Mouse (Mus musculus) olfactory bulb, adult 2 months (tissue): ENCODE data around the gene Lrrc29. TPM values are rescaled to one million over a fixed set of nuclear protein-coding genes. Genes with fewer than 3 reads are reported as not detected.

Experiments used
- H3K27ac ChIP-seq: fragments of 200-500 bp; 2 replicates; pipeline ENCODE4 v1.5.1; 2012; ENCODE audit warnings: low read depth, low read length; ENCODE audit not compliant: insufficient read depth
- H3K4me1 ChIP-seq: fragments of 200-500 bp; 2 replicates; pipeline ENCODE4 v1.6.1; 2012; ENCODE audit warnings: low read length; ENCODE audit not compliant: control insufficient read depth, insufficient read depth
- H3K4me3 ChIP-seq: fragments of 200-500 bp; 2 replicates; pipeline ENCODE4 v1.5.1; 2012; ENCODE audit warnings: mild to moderate bottlenecking, low read depth, low read length, moderate library complexity; ENCODE audit not compliant: insufficient read depth
- CTCF ChIP-seq: fragments of 200-500 bp; IDR thresholded peaks from 2 replicates; pipeline ENCODE4 v1.5.1; 2012; ENCODE audit warnings: low read depth, mild to moderate bottlenecking, low read length, moderate library complexity; ENCODE audit not compliant: insufficient read depth
- POLR2A ChIP-seq: fragments of 200-500 bp; IDR thresholded peaks from 2 replicates; pipeline ENCODE4 v1.6.1; 2012; ENCODE audit warnings: mild to moderate bottlenecking, low read depth, low read length, moderate library complexity; ENCODE audit not compliant: insufficient read depth
- WGBS: fragments of 180-500 bp; shearing (Covaris S2); methylation state at CpG from one replicate; pipeline ENCODE4 v1.1.7; 2018; 5-methylcytosine and 5-hydroxymethylcytosine counted together
- polyA plus RNA-seq: library from polyadenylated mRNA; stranded (reverse); fragments of >200 nt; gene quantifications from 2 replicates; pipeline ENCODE4 v1.2.4, GENCODE M21; 2012; ENCODE audit warnings: low replicate concordance; ENCODE audit not compliant: missing spikeins, insufficient read depth, insufficient read length

The Lrrc29 gene
- polyA plus RNA-seq, 1 experiment: not detected

GRCm38 (mm10) chr8:105313622-105314402 lies 12.3 kb downstream of the Lrrc29 start:
- 84% methylated on average over 9 of the region's 9 CpGs for whole genome bisulfite sequencing
- Histone ChIP-seq H3K27ac (no peak overlapping the region), H3K4me1 (peaks cover 4% of the 10 kb centered on the region; the same call in 1 of the 2 replicates), H3K4me3 (no peak overlapping the region)
- no peak for TF ChIP-seq CTCF
- no peak for TF ChIP-seq POLR2A

GRCm38 (mm10) chr8:105312891-105313481 lies 13.1 kb downstream of the Lrrc29 start:
- Histone ChIP-seq H3K4me3 (no peak overlapping the region), H3K4me1 (no peaks in the 10 kb centered on the region), H3K27ac (no peak overlapping the region)
- 89% methylated on average over 8 of the region's 8 CpGs for WGBS
- TF ChIP-seq CTCF: no peak
- TF ChIP-seq POLR2A: no peak

GRCm38 (mm10) chr8:105311718-105312117 lies 14.4 kb downstream of the Lrrc29 start:
- Histone ChIP-seq H3K27ac (no peak overlapping the region), H3K4me1 (no peaks in the 10 kb centered on the region), H3K4me3 (no peak overlapping the region)
- 26% methylated on average over 1 of the region's 1 CpGs for WGBS
- TF ChIP-seq CTCF: no peak
- TF ChIP-seq POLR2A: no peak

- Histone ChIP-seq H3K27ac (no peak overlapping the region), H3K4me1 (peaks cover 14% of the 10 kb centered on the region), H3K4me3 (no peak overlapping the region)
- TF ChIP-seq CTCF (no peak), POLR2A (no peak)
- WGBS: 87% methylated on average over 8 of the region's 8 CpGs
Observed at GRCm38 (mm10) chr8:105310118-105310517, 16.0 kb downstream of the Lrrc29 start.

- peaks cover 21% of the 10 kb centered on the region for H3K4me1 ChIP-seq
- H3K27ac ChIP-seq: no peak overlapping the region
- WGBS: 81% methylated on average over 15 of the region's 15 CpGs
- H3K4me3 ChIP-seq: no peak overlapping the region
- no peak for TF ChIP-seq CTCF
- no peak for TF ChIP-seq POLR2A
Observed at GRCm38 (mm10) chr8:105309142-105309847, 16.8 kb downstream of the Lrrc29 start.

- Histone ChIP-seq H3K4me1 (peaks cover 26% of the 10 kb centered on the region), H3K4me3 (no peak overlapping the region), H3K27ac (no peak overlapping the region)
- TF ChIP-seq POLR2A (no peak), CTCF (no peak)
- 94% methylated on average over 10 of the region's 10 CpGs for WGBS
Observed at GRCm38 (mm10) chr8:105308428-105308827, 17.6 kb downstream of the Lrrc29 start.

GRCm38 (mm10) chr8:105307670-105308069 lies 18.4 kb downstream of the Lrrc29 start:
- Histone ChIP-seq H3K27ac (no peak overlapping the region), H3K4me1 (peaks cover 27% of the 10 kb centered on the region), H3K4me3 (no peak overlapping the region)
- WGBS: 95% methylated on average over 13 of the region's 13 CpGs
- TF ChIP-seq POLR2A (no peak), CTCF (no peak)

GRCm38 (mm10) chr8:105306146-105306691 lies 19.9 kb downstream of the Lrrc29 start:
- Histone ChIP-seq H3K4me1 (peaks cover 27% of the 10 kb centered on the region), H3K27ac (no peak overlapping the region), H3K4me3 (no peak overlapping the region)
- TF ChIP-seq CTCF (no peak), POLR2A (no peak; the same call in 1 of the 2 replicates)
- WGBS: 43% methylated on average over 5 of the region's 5 CpGs
